Mouse (Mus musculus) cerebellum, adult (tissue): Measurements from ENCODE around the gene Olfr871.
"Not testable (repeated sequence)": the region's sequence is repeated elsewhere in the genome, so short reads cannot be mapped to it uniquely, and the experiment has no call there.

ENCODE experiments used
- ATAC-seq: cut with Nextera tagmentation; 2 replicates; pipeline ENCODE4 v1.9.2; 2017; ENCODE audit warnings: mild to moderate bottlenecking, moderate library complexity, mixed read lengths; ENCODE audit not compliant: insufficient number of reproducible peaks, low FRiP score, low TSS enrichment

The Olfr871 gene

DNA sequence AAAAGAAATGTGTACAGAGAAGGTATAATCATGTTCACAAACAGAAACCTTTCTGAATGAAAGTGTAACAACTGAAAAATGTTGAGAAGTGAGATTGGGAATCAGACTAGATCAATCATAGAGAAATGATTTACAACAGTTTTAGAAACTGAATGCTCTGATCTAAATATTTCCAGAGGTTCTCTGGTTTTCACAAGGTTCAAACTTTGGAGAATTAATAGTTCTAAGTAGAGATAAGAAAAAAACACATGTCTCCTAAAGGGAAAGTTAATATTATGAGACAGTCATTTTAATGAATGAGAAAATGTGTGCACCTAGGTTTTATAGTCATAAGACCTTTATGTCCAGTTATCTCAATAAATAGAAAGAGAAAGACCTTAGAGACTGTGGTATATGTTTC, at the start of gene Olfr871:
Olfr871 (plus strand) TSS at position 301 of the 400 bp plus-strand sequence.
- ATAC-seq, result no peak

DNA sequence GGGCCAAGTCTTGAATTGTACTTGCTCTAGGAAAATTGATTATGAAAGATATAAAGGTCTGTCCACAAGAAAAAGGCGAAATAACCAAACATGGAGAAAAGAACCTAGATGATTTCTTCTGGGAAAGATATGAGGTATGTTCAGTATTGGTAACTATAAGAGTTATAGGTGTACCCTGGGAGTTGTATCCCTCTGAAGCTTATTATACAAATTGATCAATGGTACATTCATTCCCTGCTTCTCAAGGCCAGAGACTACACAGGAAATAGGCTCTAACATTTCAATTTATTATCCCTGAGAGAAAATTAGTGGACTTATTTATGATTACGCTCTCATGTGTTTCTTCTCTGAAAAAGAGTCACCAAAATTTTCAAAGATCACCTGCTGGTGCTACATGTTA, 38.0 kb upstream of the Olfr871 start, which contains the start of gene Olfr870:
Olfr870 (minus strand) TSS at position 101 of the 400 bp plus-strand sequence.
- ATAC-seq, result no peak

DNA sequence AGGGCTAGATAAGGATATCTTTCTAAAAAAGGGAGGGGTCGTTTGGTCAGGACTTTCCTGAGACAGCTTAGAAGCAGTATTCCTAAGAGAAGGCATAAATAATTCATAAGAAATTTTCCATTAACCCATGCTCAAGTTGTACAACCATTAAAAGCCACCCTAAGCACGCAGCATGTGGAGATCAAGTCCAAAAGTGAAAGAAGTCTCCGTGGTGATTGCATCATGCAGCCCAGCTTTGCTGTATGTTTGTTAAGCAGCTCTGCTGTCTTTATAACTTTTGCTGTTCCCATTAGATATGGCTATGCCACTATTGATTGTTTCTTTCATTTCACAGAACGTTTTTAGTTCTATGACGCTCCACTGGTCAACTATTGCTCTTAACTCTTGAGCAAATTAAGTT, 32.5 kb upstream of the Olfr871 start:
- ATAC-seq, result no peak

DNA sequence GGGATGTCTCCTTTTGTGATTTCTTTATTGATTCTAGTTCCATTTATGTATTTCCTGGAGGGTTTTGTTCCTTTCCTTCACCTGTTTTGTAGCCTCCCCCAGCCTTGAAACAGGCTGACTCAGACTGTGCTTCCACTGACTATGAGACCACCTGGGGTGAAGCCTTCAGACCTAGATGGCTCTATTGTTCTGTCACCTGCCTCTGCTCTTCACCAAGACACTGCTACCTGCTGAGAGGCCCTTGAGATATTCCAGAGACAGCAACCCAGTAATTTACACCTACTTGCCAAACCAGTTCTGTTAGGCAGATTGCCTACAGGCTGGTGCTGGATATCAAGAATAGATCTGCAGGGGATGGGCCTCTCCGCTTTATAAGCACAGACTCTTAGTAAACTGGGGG, 9.9 kb upstream of the Olfr871 start:
- no peak for ATAC-seq

DNA sequence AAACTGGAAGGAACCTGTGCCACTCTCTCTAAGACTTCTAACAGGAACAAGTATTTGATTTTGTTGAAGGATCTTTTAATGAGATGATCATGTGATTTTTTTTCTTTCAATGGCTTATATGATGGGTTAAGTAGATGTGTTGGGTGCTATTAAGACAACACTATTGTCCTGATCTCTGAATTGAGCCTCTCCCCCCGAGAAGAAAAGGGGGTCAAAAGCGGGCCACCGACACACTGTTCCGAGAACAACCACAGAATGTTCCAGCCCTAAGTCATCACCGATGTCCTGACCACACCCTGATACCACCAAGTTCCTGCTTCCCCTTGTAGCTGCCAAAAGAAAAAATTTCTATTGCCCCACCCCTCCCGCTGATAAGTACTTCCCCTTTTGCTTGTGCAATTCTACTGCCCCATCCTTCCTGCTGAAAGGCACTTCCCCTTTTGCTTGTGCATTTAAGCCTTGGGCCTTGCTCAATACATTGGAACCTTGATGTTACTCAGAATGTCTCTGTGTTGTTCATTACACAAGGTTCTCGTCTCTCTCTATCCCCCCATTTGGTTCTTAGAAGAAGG, 8.5 kb upstream of the Olfr871 start:
- not testable (repeated sequence) for ATAC-seq

DNA sequence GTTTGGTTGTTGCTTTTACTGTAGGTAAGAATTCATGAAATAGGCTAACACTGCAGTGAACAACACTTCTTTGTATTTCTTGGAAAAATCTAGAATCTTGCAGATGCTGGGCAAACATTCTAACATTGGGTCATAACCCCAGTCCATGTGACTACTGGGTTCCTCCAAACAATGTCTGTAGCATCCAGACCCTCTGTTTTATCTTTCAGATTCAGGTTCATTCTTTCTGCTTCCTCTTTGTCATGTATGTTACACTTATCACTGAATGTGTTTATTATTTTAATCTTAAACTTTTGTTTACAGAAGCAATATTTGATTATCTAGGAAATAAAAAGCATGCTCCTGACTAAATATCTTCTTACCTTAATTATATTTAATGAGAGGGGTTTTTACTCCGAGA, 1.2 kb upstream of the Olfr871 start:
- ATAC-seq, result no peak

DNA sequence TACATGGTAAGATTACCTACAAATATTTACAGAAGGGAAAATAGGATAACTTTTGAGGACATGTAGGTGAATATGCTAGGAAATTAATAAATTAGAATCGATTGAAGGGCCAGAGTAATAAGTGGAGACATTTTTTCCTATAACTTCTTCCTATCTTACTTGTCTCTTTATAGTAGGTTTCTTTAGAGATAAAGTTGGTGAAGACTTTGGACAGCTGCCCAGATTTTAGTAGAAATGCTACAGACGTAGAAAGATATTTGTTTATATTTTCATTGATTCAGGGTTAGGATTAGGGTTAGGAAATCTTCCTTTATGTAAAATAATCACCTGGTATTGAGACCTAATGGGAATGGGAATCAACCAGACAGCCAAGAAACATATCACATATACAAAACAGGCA, 530 bp upstream of the Olfr871 start:
- ATAC-seq, result no peak

DNA sequence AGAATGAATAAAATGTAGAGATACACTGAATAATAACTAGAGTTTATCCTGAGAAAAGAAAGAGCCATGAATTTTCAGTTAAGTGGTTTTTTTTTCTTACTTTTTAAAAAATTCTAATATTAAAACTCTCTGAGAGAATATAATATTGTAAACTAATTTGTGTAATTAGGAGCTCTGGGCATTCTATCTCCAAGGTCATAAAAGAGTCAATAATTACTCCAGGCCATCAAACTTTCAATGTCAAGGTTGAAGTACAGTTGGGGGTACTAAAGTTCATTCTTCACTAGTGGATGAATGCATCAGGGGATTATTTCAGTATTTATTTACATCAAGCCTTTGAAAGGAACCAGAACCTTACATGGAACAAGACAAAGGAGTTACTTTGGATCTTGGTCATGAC, 24.8 kb downstream of the Olfr871 start, which contains the start of gene Olfr872:
Olfr872 (plus strand) TSS at position 301 of the 400 bp plus-strand sequence.
- ATAC-seq, result no peak

DNA sequence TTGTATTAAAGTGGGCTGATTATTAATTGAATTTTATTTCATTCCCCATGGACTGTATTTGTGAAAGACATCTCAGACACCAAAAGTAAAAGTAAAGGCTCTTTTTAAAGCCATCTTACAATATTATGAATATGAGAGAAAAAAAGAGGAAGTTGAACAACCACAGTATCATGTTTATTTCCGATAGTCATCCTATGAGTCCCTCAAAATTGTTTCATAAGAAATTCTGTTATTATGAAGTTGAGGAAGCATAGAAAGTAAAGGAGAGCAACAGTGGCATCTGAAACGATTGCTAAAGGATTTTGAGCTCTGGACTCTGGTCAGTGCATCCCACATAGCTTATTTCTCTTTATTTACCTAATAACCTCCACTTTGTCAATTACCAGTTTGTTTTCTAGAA, 25.4 kb downstream of the Olfr871 start:
- no peak for ATAC-seq
